Mouse (Mus musculus) liver, postnatal 0 days (tissue): ENCODE results near the gene Dio3. TPM values are rescaled to one million over a fixed set of nuclear protein-coding genes. Genes with fewer than 3 reads are reported as not detected.

Experiments
- ATAC-seq: fragments of 200-750 bp; cut with Nextera tagmentation; 2 replicates; pipeline ENCODE4 v1.8.0; 2017; ENCODE audit warnings: mild to moderate bottlenecking, moderate library complexity
- DNase-seq: peaks from one replicate; pipeline ENCODE4 v3.0.0-alpha.2; 2016
- H3K27ac ChIP-seq: fragments of 300-500 bp; sonication (generic); 2 replicates; pipeline ENCODE4 v1.5.1; 2014; ENCODE audit warnings: antibody characterized with exemption, moderate library complexity, mild to moderate bottlenecking, low read depth
- H3K27me3 ChIP-seq: fragments of 300-500 bp; sonication (generic); 2 replicates; pipeline ENCODE4 v1.6.1; 2014; ENCODE audit warnings: low read length, control low read depth, mixed read lengths; ENCODE audit not compliant: insufficient read depth
- H3K36me3 ChIP-seq: fragments of 300-500 bp; sonication (generic); replicated peaks from 2 replicates; pipeline ENCODE4 v1.6.1; 2014; ENCODE audit warnings: mild to moderate bottlenecking, control low read depth, low read length, moderate library complexity, mixed read lengths; ENCODE audit not compliant: insufficient read depth
- H3K4me1 ChIP-seq: fragments of 300-500 bp; sonication (generic); 2 replicates; pipeline ENCODE4 v1.6.1; 2014; ENCODE audit warnings: antibody characterized with exemption, mild to moderate bottlenecking, control low read depth; ENCODE audit not compliant: insufficient read depth
- H3K4me2 ChIP-seq: fragments of 300-500 bp; sonication (generic); 2 replicates; pipeline ENCODE4 v1.6.1; 2014; ENCODE audit warnings: low read depth, mild to moderate bottlenecking, low read length, moderate library complexity, mixed read lengths
- H3K4me3 ChIP-seq: fragments of 300-500 bp; sonication (generic); 2 replicates; pipeline ENCODE4 v1.5.1; 2014; ENCODE audit warnings: low read depth, low read length
- H3K9ac ChIP-seq: fragments of 300-500 bp; sonication (generic); replicated peaks from 2 replicates; pipeline ENCODE4 v1.6.1; 2014; ENCODE audit warnings: mild to moderate bottlenecking, moderate library complexity
- H3K9me3 ChIP-seq: fragments of 300-500 bp; sonication (generic); 2 replicates; pipeline ENCODE4 v1.6.1; 2016; ENCODE audit warnings: mild to moderate bottlenecking, control low read depth, low read length, mixed read lengths
- CTCF ChIP-seq: sonication (generic); IDR thresholded peaks from 2 replicates; pipeline ENCODE4 v1.5.1; 2016; ENCODE audit warnings: antibody characterized with exemption, low read depth
- EP300 ChIP-seq: IDR thresholded peaks from 2 replicates; pipeline ENCODE4 v1.6.1; 2016; ENCODE audit warnings: antibody characterized with exemption, low read depth, mild to moderate bottlenecking
- WGBS: fragments of 180-500 bp; shearing (Covaris S2); extraction: QIAGEN DNeasy Blood & Tissue Kit; methylation state at CpG from one replicate; pipeline ENCODE4 v1.1.7; 2014; ENCODE audit not compliant: insufficient replicate concordance; 5-methylcytosine and 5-hydroxymethylcytosine counted together
- microRNA-seq: library from miRNA; unstranded; fragments of <30 nt; microRNA quantifications from one replicate; pipeline ENCODE4, GENCODE M21; 2016
- polyA plus RNA-seq: library from polyadenylated mRNA; unstranded; fragments of >200 nt; fragmentation: Nextera tagmentation; extraction: Ambion mirVana; gene quantifications from 2 replicates; pipeline ENCODE4 v1.2.1, GENCODE M21; 2015

Dio3 gene
- polyA plus RNA-seq, 1 experiment from 2014 or later = 0.09 TPM

GRCm38 (mm10) chr12:110283792-110284191 lies 4.9 kb downstream of the Dio3 start:
- WGBS = 14% methylated on average over 4 of the region's 4 CpGs
- TF ChIP-seq CTCF (no peak), EP300 (no peak)

DNA sequence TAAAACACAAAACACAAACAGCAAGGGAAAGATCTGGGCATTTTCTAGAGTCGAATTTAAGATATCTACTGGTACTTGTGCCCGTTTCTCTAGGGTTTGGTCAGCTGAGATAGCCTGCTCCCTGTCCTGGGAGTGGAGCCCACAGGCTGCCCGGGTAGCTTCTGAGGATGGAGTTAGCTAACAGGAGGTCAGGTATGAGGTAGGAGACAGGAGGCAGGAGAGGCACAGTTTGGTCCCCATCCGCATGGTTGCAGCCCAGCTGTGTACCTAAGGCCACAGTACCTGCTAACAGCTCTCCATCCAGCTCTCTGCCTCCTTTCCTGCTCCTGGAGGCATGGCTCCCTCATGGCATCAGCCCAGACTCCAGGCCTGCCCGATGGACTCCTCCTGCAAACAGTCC lies 13.9 kb downstream of the Dio3 start:
- Histone ChIP-seq H3K36me3 (no peaks in the 10 kb centered on the region), H3K9me3 (no peaks in the 10 kb centered on the region), H3K27me3 (no peaks in the 10 kb centered on the region), H3K4me2 (no peak overlapping the region), H3K4me3 (no peak overlapping the region), H3K27ac (no peak overlapping the region), H3K9ac (no peak overlapping the region), H3K4me1 (no peaks in the 10 kb centered on the region)
- 69% methylated on average over 5 of the region's 5 CpGs for WGBS
- no peak for TF ChIP-seq CTCF
- TF ChIP-seq EP300 = no peak
- ATAC-seq (no peak), DNase-seq (no peak)

More at GRCm38 (mm10) chr12:110283792-110284191, 4.9 kb downstream of the Dio3 start:
- ATAC-seq (no peak), DNase-seq (no peak)
- no peak overlapping the region for H3K9ac ChIP-seq
- no peak overlapping the region for H3K4me3 ChIP-seq
- no peaks in the 10 kb centered on the region for H3K9me3 ChIP-seq
- H3K4me1 ChIP-seq = no peaks in the 10 kb centered on the region
- no peak overlapping the region for H3K4me2 ChIP-seq
- no peak overlapping the region for H3K27ac ChIP-seq
- H3K36me3 ChIP-seq = no peaks in the 10 kb centered on the region
- peaks cover 52% of the 10 kb centered on the region for H3K27me3 ChIP-seq

DNA sequence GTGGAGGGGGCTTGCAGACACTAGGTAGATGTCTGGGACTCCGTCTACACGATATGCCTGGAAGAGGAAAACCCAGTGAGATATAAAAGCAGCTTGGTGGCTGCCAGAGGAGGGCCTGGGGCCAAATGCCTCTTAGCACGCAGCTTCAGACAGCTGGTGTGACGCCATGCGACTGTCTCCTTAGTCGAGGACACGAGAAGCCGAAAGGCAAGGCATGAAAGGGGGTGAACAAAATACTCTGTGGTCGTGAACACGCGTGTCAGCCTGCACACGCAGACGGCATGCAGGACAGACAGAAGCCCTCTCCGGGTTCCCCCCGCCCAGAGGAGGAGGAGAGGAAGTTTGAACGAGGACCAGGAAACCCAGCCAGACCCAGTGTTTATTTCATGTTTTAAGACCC lies 16.0 kb downstream of the Dio3 start:
- Histone ChIP-seq H3K36me3 (no peaks in the 10 kb centered on the region), H3K9me3 (no peaks in the 10 kb centered on the region), H3K4me2 (no peak overlapping the region), H3K9ac (no peak overlapping the region), H3K27ac (no peak overlapping the region), H3K27me3 (no peaks in the 10 kb centered on the region), H3K4me1 (no peaks in the 10 kb centered on the region), H3K4me3 (no peak overlapping the region)
- no peak for DNase-seq
- no peak for TF ChIP-seq EP300
- TF ChIP-seq CTCF = no peak
- no peak for ATAC-seq
- 78% methylated on average over 16 of the region's 16 CpGs for WGBS

DNA sequence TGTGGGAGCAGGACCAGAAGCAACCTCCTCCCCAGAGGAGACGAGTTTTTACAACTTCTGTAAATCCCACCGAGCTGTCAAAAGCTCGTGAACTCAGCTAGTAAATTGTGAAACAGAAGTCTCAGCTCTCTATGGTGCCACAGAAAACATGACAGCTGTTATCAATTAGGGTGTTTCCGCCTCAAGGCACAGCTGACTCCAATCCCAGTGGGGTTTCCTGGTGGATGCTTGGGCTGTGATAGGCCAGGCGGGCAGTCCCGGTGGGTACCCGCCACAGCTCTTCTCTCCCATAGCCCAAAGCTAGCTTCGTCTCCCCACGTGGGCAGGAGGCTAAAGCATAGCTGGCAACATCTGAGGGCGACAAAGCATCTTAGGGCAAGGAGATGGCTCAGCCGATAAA lies 19.8 kb downstream of the Dio3 start:
- Histone ChIP-seq H3K4me3 (no peak overlapping the region), H3K27me3 (no peaks in the 10 kb centered on the region), H3K27ac (no peak overlapping the region), H3K9ac (no peak overlapping the region), H3K36me3 (no peaks in the 10 kb centered on the region), H3K4me1 (no peaks in the 10 kb centered on the region), H3K4me2 (no peak overlapping the region), H3K9me3 (no peaks in the 10 kb centered on the region)
- 60% methylated on average over 11 of the region's 11 CpGs for WGBS
- TF ChIP-seq EP300 = no peak
- TF ChIP-seq CTCF = no peak
- DNase-seq (no peak), ATAC-seq (no peak)

- Histone ChIP-seq H3K27ac (no peak overlapping the region), H3K4me2 (no peak overlapping the region), H3K27me3 (no peaks in the 10 kb centered on the region), H3K4me3 (no peak overlapping the region), H3K36me3 (no peaks in the 10 kb centered on the region), H3K9ac (no peak overlapping the region), H3K9me3 (no peaks in the 10 kb centered on the region), H3K4me1 (no peaks in the 10 kb centered on the region)
- no peak for ATAC-seq
- 83% methylated on average over 27 of the region's 27 CpGs for WGBS
- TF ChIP-seq CTCF = no peak
- TF ChIP-seq EP300 = no peak
- no peak for DNase-seq
Measured at GRCm38 (mm10) chr12:110319696-110320095, 40.8 kb downstream of the Dio3 start.

Small RNA genes lying within 50 kb of the gene (microRNA-seq; reads per million reads assigned to microRNA genes)
- 501 reads per million, percentile 63 among the genes with 10 or more reads in this experiment for gene Mir1247

Other genes with a start within 250 kb of the Dio3 start
- gene Ppp2r5c, start 168.1 kb downstream of the Dio3 start, polyA plus RNA-seq = 53.3 and 55.5 TPM in 2 replicates